Mouse (Mus musculus) erythroblast, embryonic 14.5 days (primary cell): ENCODE data around the gene Syvn1.

Experiments used
- GATA1 ChIP-seq: IDR thresholded peaks from 2 replicates; pipeline ENCODE4 v1.6.1; 2012; ENCODE audit warnings: low read length, inconsistent platforms, mixed read lengths
- TAL1 ChIP-seq: IDR thresholded peaks from 3 replicates; pipeline ENCODE4 v1.6.1; 2012; ENCODE audit warnings: low read length, inconsistent platforms, mixed read lengths

GRCm38 (mm10) chr19:6058966-6059365 is 12.6 kb downstream of the Syvn1 start:
- TF ChIP-seq TAL1 (no peak), GATA1 (no peak)
